Mouse (Mus musculus): Measurements from ENCODE around the gene Fndc11. TPM values are rescaled to one million over a fixed set of nuclear protein-coding genes. Genes with fewer than 3 reads are reported as not detected.

Fndc11 gene
- polyA plus RNA-seq, 1 experiment = 1.8 TPM

GRCm38 (mm10) chr2:181266839-181267238, 47.0 kb downstream of the Fndc11 start:
- DNase-seq (ENCODE audit: low read depth) = no peak

- no peak for DNase-seq (ENCODE audit: low read depth)
These were observed 52.3 kb downstream of the Fndc11 start for GRCm38 (mm10) chr2:181272092-181272491.

Other genes with a start within 250 kb of the Fndc11 start
- gene Col20a1, start 233.5 kb upstream of the Fndc11 start, polyA plus RNA-seq (2012; rRNA removed) = 1.4 and 1.5 TPM in 2 replicates
- 0.07 and 0.15 TPM in 2 replicates for gene Chrna4, start 176.5 kb upstream of the Fndc11 start, polyA plus RNA-seq (2012; rRNA removed)
- gene Kcnq2, start 84.7 kb upstream of the Fndc11 start, polyA plus RNA-seq (2012; rRNA removed) = 0.07 and 0.13 TPM in 2 replicates
- 0.78 TPM in 1 of 2 replicates, not detected in the other for gene Eef1a2, start 63.0 kb upstream of the Fndc11 start, polyA plus RNA-seq (2012; rRNA removed)
- 96.9 and 106 TPM in 2 replicates for gene Ppdpf, start 32.8 kb upstream of the Fndc11 start, polyA plus RNA-seq (2012; rRNA removed)
- gene Ptk6, start 17.2 kb upstream of the Fndc11 start, polyA plus RNA-seq (2012; rRNA removed) = 0.05 and 0.10 TPM in 2 replicates
- 0.81 and 1.2 TPM in 2 replicates for gene Srms, start 6.8 kb upstream of the Fndc11 start, polyA plus RNA-seq (2012; rRNA removed)
- 12.1 and 15.8 TPM in 2 replicates for gene Helz2, start 22.0 kb downstream of the Fndc11 start, polyA plus RNA-seq (2012; rRNA removed)
- 13.5 and 14.6 TPM in 2 replicates for gene Gmeb2, start 68.0 kb downstream of the Fndc11 start, polyA plus RNA-seq (2012; rRNA removed)
- 0.12 and 0.14 TPM in 2 replicates for gene Stmn3, start 94.5 kb downstream of the Fndc11 start, polyA plus RNA-seq (2012; rRNA removed)
- gene Rtel1, start 99.7 kb downstream of the Fndc11 start, polyA plus RNA-seq (2012; rRNA removed) = 43.5 and 57.6 TPM in 2 replicates
- 35.0 and 35.7 TPM in 2 replicates for gene Zgpat, start 144.9 kb downstream of the Fndc11 start, polyA plus RNA-seq (2012; rRNA removed)
- 33.4 and 37.9 TPM in 2 replicates for gene Arfrp1, start 145.4 kb downstream of the Fndc11 start, polyA plus RNA-seq (2012; rRNA removed)
- 38.2 and 50.2 TPM in 2 replicates for gene Lime1, start 160.1 kb downstream of the Fndc11 start, polyA plus RNA-seq (2012; rRNA removed)
- gene Zbtb46, start 239.4 kb downstream of the Fndc11 start, polyA plus RNA-seq (2012; rRNA removed) = 9.3 and 9.9 TPM in 2 replicates

Data from gonadal fat pad, adult 2 months (tissue).